Mouse (Mus musculus): ENCODE measurements at regions not wholly inside any gene's neighbourhood (a gene's known extent, or its start where the extent isn't known, plus 50 kb on each side); places are given as distances from the start of the nearest gene placed in this dataset.

GRCm38 (mm10) chr8:11145251-11145650 is 137.0 kb upstream of the Irs2 start:
- CTCF ChIA-PET = interaction anchor here (0.6 kb wide), 1 partner anchor 51 kb away, joined by 13 read pairs; no protein-coding TSS in a partner anchor

DNA sequence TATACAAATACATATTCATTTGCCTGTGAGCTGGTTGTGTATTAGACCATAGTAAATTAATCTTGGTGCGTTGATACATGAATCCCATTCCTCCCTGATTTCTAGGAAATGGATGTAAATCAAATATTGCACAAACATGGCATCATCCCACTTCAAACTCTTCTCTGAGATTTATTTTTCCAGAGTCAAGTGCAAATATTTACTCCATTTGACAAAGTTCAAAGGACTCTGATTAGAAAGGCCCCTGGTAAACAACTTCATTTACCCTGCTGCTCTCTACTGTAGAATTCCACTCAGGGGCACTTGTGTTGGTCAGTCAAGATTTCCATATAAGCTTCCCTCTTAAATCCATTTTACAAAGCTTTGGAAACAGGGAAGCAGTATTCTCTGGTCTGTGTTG is 132.3 kb upstream of the Irs2 start:
- CTCF ChIA-PET = interaction anchor here (1.8 kb wide), 1 partner anchor 12 kb away, joined by 5 read pairs; no protein-coding TSS in a partner anchor

DNA sequence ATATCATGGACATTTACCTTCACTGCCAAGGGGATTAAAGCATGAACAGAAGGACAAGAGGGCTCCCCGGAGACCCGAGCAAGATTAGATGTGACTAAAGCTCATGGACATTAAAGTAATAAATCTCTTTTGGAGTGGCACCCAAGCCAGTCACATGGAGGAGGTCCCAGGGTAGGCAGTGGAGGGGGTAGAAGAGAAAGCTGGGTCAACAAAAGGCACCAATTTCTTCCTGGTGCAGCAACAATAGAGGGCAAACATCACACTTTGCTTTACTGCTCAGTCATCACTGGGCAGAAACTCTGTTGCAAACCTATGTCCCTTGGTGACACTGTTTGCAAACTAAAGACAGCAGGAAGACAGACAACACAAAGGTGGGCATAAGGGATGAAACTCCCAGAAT is 131.0 kb upstream of the Irs2 start:
- CTCF ChIA-PET = interaction anchor here (0.6 to 1.8 kb wide), 3 partner anchors 14 to 50 kb away, joined by 3 to 6 read pairs (median 5); no protein-coding TSS in a partner anchor

DNA sequence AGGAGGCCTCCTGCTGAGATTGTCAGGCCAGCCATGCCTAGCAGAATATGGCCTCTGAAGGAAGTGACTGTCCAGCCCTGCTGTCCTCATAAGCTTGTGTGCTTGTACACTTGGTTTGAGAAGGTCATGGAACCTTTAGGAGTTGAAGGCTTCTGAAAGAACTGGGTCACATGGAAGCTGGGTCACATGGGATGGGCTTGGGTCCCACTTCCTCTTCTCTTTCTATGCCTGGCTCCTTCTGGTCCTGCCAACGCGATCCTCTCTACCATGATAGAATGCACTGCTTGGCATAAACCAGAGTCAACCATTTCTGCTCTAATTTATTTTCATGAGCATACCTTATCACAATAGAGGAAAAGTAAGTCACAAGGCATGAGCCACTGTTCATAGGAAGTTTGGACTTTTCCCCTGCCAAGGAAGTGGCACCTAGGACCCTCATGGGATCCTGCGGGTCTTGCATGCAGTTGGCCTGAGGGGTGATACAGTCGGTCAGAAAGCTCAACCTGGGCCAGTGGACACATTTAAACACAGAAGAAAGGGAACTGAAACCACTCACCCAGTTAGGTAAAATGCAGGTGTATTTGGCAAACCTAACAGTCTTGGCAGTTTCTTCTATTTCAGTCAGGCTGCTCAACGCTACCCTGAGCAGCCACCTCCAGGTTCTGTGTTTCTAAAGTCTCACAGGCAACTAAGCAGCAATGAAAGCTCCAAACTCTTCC is 130.2 kb upstream of the Irs2 start:
- CTCF ChIA-PET = interaction anchor here (0.6 to 1.0 kb wide), 2 partner anchors 40 to 51 kb away, joined by 3 to 6 read pairs; no protein-coding TSS in a partner anchor

DNA sequence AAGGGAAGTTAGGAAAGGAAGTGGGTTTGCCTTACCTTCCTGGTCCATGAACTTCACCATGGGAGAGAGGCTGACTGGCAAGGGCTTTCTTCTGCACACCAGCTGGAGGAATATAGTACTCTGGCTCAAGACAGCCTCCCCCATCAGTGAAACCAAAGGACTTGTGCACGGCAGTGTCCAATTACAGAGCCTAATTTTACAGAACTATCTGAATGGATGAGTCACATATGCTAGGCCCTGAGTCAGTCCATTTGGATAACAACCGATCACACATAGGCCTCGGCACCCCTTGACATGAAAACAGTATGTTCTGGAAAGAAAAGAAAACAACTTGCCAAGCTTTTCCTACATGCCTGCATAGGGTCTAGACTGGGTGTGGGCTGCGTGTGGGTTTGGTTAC is 128.3 kb upstream of the Irs2 start:
- CTCF ChIA-PET = interaction anchor here (0.8 kb wide), 1 partner anchor 308 kb away, joined by 3 read pairs; no protein-coding TSS in a partner anchor

DNA sequence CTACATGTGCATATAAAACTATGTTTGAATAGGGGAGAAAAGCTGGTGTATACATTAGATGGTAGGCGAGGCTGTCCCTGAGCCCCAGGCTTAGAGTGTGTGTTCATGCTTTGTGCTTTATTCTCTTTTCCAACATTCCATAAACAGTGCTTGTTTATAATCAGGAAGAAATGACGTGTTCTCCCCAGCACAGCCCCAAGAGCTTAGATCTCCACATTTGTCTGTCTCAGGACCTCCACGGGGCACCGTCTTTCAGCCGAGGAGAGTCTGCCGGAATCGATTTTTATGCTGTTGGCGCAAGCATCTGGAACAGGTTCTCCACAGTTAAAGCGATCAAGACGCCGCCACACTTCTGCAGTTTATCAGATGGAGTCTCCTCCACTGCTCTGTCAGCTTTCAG is 126.9 kb upstream of the Irs2 start:
- CTCF ChIA-PET = interaction anchor here (0.6 kb wide), 2 partner anchors 41 to 270 kb away, joined by 3 to 5 read pairs; no protein-coding TSS in a partner anchor

DNA sequence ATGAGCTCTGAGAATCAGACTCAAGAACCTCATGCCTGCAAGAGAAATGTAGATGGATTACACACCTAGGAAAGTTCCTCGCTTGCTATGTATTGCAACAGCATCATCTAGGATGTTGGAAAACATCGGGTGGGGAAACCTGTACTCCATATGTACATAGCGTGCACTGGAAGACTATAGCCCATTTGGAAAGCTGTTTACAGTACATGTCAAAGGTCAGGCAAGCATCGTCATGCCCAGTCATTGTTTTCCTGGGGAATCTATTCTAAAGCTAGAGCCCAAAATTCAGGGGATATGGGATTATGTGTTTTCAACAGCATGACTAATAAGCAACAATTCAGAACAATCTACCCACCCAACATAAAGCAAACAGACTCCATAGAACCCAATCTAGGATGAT is 126.3 kb upstream of the Irs2 start:
- CTCF ChIA-PET = interaction anchor here (0.6 kb wide), 1 partner anchor 269 kb away, joined by 3 read pairs; no protein-coding TSS in a partner anchor

DNA sequence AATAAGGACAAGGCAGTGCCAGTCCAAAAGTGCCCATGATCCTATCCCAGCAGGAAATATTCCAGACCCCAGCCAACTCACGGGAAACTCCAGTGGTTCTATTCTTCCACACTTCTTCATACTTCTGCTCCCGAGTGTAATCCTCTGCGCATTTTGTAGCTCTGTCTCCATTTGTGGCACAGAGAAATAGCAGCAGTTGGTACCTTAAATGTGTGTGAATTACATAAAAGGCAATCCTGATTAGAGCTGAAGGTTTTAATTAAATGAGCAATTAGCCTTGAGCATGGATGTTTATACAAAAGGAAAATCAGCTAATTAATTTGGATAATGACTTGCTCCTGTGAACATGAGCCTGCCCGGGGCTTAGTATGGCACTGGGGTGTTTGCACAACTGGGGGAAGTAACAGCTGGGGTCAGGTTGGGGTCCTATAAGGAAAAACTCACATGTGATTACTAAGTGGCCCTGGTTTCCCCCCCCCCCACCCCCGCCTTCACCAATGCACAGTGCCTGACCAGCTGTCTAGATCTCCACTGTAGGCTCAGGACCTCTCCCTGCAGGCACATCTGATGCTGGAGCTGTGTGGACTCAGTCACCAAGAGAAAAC is 110.9 kb upstream of the Irs2 start:
- CTCF ChIA-PET = no interaction called here

- CTCF ChIA-PET = interaction anchor here (0.7 to 1.3 kb wide), 2 partner anchors 13 to 54 kb away, joined by 3 to 14 read pairs; no protein-coding TSS in a partner anchor
Measured at GRCm38 (mm10) chr8:11116534-11116933, 108.3 kb upstream of the Irs2 start.

GRCm38 (mm10) chr8:11115210-11115609 is 107.0 kb upstream of the Irs2 start:
- CTCF ChIA-PET = interaction anchor here (0.6 kb wide), 1 partner anchor 8 kb away, joined by 4 read pairs; no protein-coding TSS in a partner anchor

- CTCF ChIA-PET = interaction anchor here (0.6 kb wide), 1 partner anchor 8 kb away, joined by 4 read pairs; no protein-coding TSS in a partner anchor
Measured at GRCm38 (mm10) chr8:11114531-11114930, 106.3 kb upstream of the Irs2 start.

- CTCF ChIA-PET = interaction anchor here (0.7 kb wide), 1 partner anchor 55 kb away, joined by 3 read pairs; no protein-coding TSS in a partner anchor
Measured at GRCm38 (mm10) chr8:11112908-11113532, 104.8 kb upstream of the Irs2 start.

DNA sequence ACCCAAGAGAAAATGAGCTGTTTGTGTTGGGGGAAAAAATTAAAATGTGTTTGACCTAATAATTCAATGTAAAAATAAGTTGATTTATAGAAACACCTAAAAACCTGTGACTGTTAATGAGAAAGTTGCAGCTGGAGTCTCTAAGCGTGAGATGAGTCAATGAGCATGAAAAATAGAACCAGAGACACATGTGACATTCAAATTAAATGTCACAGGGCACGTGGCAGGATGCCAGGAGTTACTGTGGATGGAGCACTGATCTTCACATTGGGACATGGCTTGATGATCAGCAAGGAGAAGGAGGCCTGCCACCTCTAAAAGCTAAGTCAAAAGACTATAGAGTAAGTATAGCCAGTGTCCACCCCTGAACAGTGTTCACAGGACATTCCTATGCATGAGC is 103.7 kb upstream of the Irs2 start:
- CTCF ChIA-PET = no interaction called here

DNA sequence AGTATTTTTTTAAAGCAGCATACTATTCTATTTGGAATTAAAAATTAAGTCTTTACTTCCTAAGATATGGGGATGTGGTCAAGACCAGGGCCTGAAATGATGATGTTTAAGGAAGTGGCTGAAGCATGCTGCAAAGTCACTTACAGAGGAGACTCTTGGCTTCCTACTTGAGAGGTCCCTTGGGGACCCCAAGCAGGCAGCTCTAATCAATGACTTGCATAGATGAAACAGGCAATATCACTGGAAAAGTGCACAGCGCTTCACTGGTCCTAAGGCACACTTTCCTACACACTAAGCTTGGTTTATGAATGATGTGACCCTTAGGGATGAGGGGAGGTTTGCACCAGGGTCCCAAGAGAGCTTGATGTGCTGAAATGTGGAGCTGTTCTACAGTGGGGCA is 99.2 kb upstream of the Irs2 start:
- CTCF ChIA-PET = interaction anchor here (0.7 to 1.3 kb wide), 2 partner anchors 8 to 66 kb away, joined by 3 to 4 read pairs; no protein-coding TSS in a partner anchor

- CTCF ChIA-PET = interaction anchor here (0.7 to 1.3 kb wide), 3 partner anchors 8 to 67 kb away, joined by 3 to 6 read pairs (median 4); no protein-coding TSS in a partner anchor
Measured at GRCm38 (mm10) chr8:11107021-11107420, 98.8 kb upstream of the Irs2 start.

- CTCF ChIA-PET = no interaction called here
Measured at GRCm38 (mm10) chr8:11103745-11104607, 95.7 kb upstream of the Irs2 start.

DNA sequence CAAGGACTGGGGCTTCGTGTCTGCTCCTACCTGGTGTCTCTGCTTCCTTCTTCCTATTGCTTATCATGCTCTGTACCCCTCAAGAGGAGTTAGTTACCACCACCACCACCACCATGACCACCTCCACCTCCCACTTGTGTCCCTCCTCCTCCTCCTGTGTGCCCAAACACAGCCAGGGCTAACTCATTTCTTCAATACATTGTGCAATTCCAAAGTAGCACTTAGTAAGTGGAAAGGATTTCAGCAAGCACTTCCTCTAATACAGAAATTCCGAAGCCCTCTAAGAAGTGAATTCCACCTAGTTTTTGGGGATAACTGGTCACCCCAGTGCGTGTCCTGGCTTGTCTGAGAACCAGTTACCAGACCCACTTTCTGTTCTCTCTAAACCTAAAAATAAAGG is 92.1 kb upstream of the Irs2 start:
- CTCF ChIA-PET = no interaction called here

DNA sequence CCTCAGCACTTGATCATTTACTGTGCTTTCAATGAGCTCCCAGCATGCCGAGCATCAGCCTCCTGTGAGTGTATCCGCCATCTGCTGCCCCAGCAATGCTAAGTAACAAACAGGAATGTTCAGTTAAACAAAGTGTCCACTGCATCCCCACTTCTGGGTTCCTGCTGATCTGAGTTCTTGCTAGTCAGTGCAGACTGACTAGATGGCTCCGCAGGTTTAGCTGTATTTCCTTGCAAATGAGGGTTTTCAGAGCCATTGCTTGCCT is 91.3 kb upstream of the Irs2 start:
- CTCF ChIA-PET = no interaction called here

DNA sequence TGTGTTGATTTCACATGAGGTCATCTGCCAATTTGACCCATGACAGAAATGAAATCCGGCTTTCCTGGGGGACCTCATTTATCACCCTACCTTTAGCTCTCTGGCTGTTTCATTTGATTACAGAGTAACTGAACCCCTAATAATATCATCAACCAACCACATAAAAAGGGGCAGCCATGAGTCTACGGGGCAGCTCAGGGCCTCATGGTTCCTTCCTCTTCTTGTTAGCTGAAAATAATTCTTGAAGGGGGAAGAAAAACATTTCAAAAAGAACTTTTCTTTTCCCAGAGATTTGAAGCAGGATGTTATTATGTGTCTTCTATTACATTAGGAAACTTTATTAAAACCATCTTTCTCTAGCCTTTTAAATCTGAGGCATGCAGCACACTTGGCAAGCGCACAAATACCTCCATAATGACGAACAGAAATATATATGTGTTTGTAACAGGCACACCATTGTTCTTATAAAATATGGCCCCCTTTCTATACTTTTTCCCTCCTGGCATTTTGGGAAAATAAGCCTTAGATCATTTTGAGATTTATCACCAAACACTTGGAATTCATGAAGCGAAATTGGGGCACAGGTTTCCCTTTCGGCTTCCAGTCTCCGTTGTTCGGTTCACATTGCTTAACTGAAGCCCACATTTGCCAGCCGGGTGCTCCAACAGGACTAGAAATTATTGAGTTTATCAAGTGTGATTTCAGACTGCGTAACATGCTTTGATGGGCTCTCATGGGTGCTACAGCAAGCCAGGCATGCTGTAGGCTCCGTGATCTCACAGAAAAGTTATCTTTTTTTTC is 90.7 kb upstream of the Irs2 start:
- CTCF ChIA-PET = interaction anchor here (0.7 to 1.4 kb wide), 3 partner anchors 30 to 89 kb away, joined by 3 to 8 read pairs (median 5); no protein-coding TSS in a partner anchor

DNA sequence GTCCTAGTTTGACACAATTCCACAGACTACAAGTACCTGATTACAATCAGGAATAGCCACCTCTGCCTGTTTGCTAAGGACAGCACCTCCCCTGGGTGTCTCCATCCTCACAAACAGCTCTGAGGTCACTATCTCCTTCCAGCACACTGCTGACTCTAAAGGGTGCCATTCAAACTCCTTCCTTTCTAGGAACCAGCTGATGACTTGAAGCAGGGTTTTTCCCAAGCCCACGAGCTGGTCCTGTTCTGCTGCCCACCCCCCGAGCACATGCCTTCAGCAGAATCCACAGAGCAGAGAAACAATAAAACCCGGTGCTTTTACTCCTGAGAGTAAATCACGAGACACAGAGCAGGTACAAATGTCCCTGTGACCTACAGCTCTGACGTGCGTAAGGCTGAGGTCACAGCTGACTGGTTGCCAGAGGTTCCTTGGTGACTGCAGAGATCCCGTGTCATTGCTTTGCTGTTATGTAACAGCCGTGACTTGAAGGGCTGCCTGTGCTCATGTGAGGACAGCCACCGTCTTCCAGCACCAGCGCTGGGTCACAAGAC is 90.0 kb upstream of the Irs2 start:
- CTCF ChIA-PET = interaction anchor here (0.7 to 1.4 kb wide), 3 partner anchors 29 to 88 kb away, joined by 3 to 8 read pairs (median 5); no protein-coding TSS in a partner anchor

Measured in spleen, embryonic (tissue).